Mouse (Mus musculus) Patski (cell line): Measurements from ENCODE around the gene Wdr6. TPM values are rescaled to one million over a fixed set of nuclear protein-coding genes. Genes with fewer than 3 reads are reported as not detected.

ENCODE experiments used
- ATAC-seq: fragments of 100-300 bp; one replicate; pipeline ENCODE4 v1.8.0; 2021
- CTCF ChIA-PET: fragments of 350-600 bp; sonication (Branson Sonifier 250); formaldehyde crosslinking; loops from one replicate; lab custom pipeline; 2022; ENCODE audit warnings: inconsistent platforms; lab: Charles Lee
- POLR2A ChIA-PET: fragments of 350-600 bp; sonication (Branson Sonifier 250); formaldehyde crosslinking; loops from one replicate; lab custom pipeline; 2022; ENCODE audit warnings: antibody characterized with exemption, inconsistent platforms; lab: Charles Lee
- DNase-seq: peaks from one replicate; pipeline ENCODE4 v3.0.0-alpha.2; 2011; ENCODE audit warnings: low read depth, low spot score
- H3K27me3 ChIP-seq: fragments of 371-371 bp; one replicate; pipeline ENCODE4 v1.5.1; 2021
- CTCF ChIP-seq: fragments of 100-300 bp; IDR thresholded peaks from one replicate; pipeline ENCODE4 v1.5.1; 2021
- in situ Hi-C: fragments of 300-500 bp; cut with MboI; formaldehyde crosslinking; loops from 3 replicates; pipeline ENCODE4 v1.11.1; 2018; ENCODE audit warnings: low pct_unique_long_range_greater_than_20kb, mixed read lengths
- polyA plus RNA-seq: library from polyadenylated mRNA; unstranded; gene quantifications from one replicate; pipeline ENCODE4 v1.2.3, GENCODE M21; 2021

The Wdr6 gene
- polyA plus RNA-seq, 1 experiment from 2014 or later, result 60.6 TPM

- H3K27me3 ChIP-seq, result no peaks in the 10 kb centered on the region
- ChIA-PET POLR2A (no interaction called here), CTCF (interaction anchor here (2.2 kb wide), 1 partner anchor 71 kb away, joined by 5 read pairs; no protein-coding TSS in a partner anchor)
- DNase-seq (no peak), ATAC-seq (no peak)
- TF ChIP-seq CTCF, result no peak
- in situ Hi-C loops, result no loop called here
Measured at GRCm38 (mm10) chr9:108574921-108575320, 3.6 kb downstream of the Wdr6 start.

- POLR2A ChIA-PET, result interaction anchor here (1.1 kb wide), 1 partner anchor 23 kb away, joined by 3 read pairs; no protein-coding TSS in a partner anchor
- in situ Hi-C loops, result no loop called here
- ATAC-seq, result no peak
- no peaks in the 10 kb centered on the region for H3K27me3 ChIP-seq
- DNase-seq, result no peak
- no peak for TF ChIP-seq CTCF
- CTCF ChIA-PET, result interaction anchor here (1.2 to 2.2 kb wide), 2 partner anchors 23 to 72 kb away, joined by 4 to 5 read pairs; no protein-coding TSS in a partner anchor
Measured at GRCm38 (mm10) chr9:108573774-108574690, 4.5 kb downstream of the Wdr6 start.

- ATAC-seq (no peak), DNase-seq (no peak)
- ChIA-PET CTCF (no interaction called here), POLR2A (interaction anchor here (0.6 kb wide), 1 partner anchor 264 kb away, joined by 3 read pairs; no protein-coding TSS in a partner anchor)
- no peaks in the 10 kb centered on the region for H3K27me3 ChIP-seq
- in situ Hi-C loops, result no loop called here
- TF ChIP-seq CTCF, result no peak
Measured at GRCm38 (mm10) chr9:108572321-108572720, 6.2 kb downstream of the Wdr6 start.

GRCm38 (mm10) chr9:108571401-108571973 is 7.1 kb downstream of the Wdr6 start:
- ATAC-seq (no peak), DNase-seq (no peak)
- ChIA-PET POLR2A (interaction anchor here (0.6 kb wide), 1 partner anchor 47 kb away, joined by 3 read pairs; no protein-coding TSS in a partner anchor), CTCF (interaction anchor here (0.9 kb wide), 1 partner anchor 49 kb away, joined by 3 read pairs; no protein-coding TSS in a partner anchor)
- no peak for TF ChIP-seq CTCF
- no peaks in the 10 kb centered on the region for H3K27me3 ChIP-seq
- in situ Hi-C loops, result no loop called here

GRCm38 (mm10) chr9:108570207-108570896 is 8.2 kb downstream of the Wdr6 start:
- DNase-seq (no peak), ATAC-seq (peak; percentile 15)
- no peak for TF ChIP-seq CTCF
- H3K27me3 ChIP-seq, result no peaks in the 10 kb centered on the region
- ChIA-PET POLR2A (no interaction called here), CTCF (interaction anchor here (0.9 to 1.6 kb wide), 2 partner anchors 9 to 48 kb away, joined by 3 to 4 read pairs; no protein-coding TSS in a partner anchor)
- in situ Hi-C loops, result no loop called here

- POLR2A ChIA-PET, result interaction anchor here (1.3 kb wide), 1 partner anchor 8 kb away, joined by 3 read pairs; no protein-coding TSS in a partner anchor
- no peak for TF ChIP-seq CTCF
- in situ Hi-C loops, result no loop called here
- no peak for DNase-seq
- peak; percentile 38 for ATAC-seq
- H3K27me3 ChIP-seq, result no peaks in the 10 kb centered on the region
- CTCF ChIA-PET, result interaction anchor here (1.6 kb wide), 1 partner anchor 8 kb away, joined by 4 read pairs; no protein-coding TSS in a partner anchor
Measured at GRCm38 (mm10) chr9:108569381-108570206, 8.9 kb downstream of the Wdr6 start, which contains the start of gene Dalrd3. TSS of gene Dalrd3 (plus strand) at chr9:108569886.

- POLR2A ChIA-PET, result interaction anchor here (1.3 kb wide), 2 partner anchors 9 to 51 kb away, joined by 3 to 6 read pairs; partner anchors contain the start of gene Qrich1
- in situ Hi-C loops, result no loop called here
- H3K27me3 ChIP-seq, result no peaks in the 10 kb centered on the region
- ATAC-seq, result no peak
- TF ChIP-seq CTCF, result no peak
- CTCF ChIA-PET, result no interaction called here
- DNase-seq, result no peak
Measured at GRCm38 (mm10) chr9:108568511-108568921, 10.0 kb downstream of the Wdr6 start.

- ATAC-seq (no peak), DNase-seq (no peak)
- H3K27me3 ChIP-seq, result no peaks in the 10 kb centered on the region
- CTCF ChIA-PET, result interaction anchor here (1.0 to 1.3 kb wide), 2 partner anchors 14 to 44 kb away, joined by 3 to 4 read pairs; no protein-coding TSS in a partner anchor
- no peak for TF ChIP-seq CTCF
- POLR2A ChIA-PET, result interaction anchor here (1.1 to 1.3 kb wide), 3 partner anchors 9 to 51 kb away, joined by 3 to 6 read pairs (median 5); partner anchors contain the start of gene Qrich1
- in situ Hi-C loops, result no loop called here
Measured at GRCm38 (mm10) chr9:108567931-108568419, 10.6 kb downstream of the Wdr6 start.
